Mouse (Mus musculus): ENCODE results near the gene Plekha5. TPM values are rescaled to one million over a fixed set of nuclear protein-coding genes. Genes with fewer than 3 reads are reported as not detected.

Plekha5 gene
- polyA plus RNA-seq, 1 experiment from 2014 or later, result 45.4 TPM

GRCm38 (mm10) chr6:140642655-140643054, 218.8 kb downstream of the Plekha5 start:
- Histone ChIP-seq H3K4me1 (ENCODE audit: insufficient read depth, low read length) (no peaks in the 10 kb centered on the region), H3K4me2 (replicated peaks; ENCODE audit: low read depth, low read length) (no peak overlapping the region), H3K36me3 (ENCODE audit: insufficient read depth, low read length) (peaks cover 62% of the 10 kb centered on the region), H3K27me3 (ENCODE audit: insufficient read depth, low read length) (no peaks in the 10 kb centered on the region), H3K4me3 (ENCODE audit: low read length) (no peak overlapping the region), H3K9me3 (ENCODE audit: low read length) (no peaks in the 10 kb centered on the region), H3K9ac (replicated peaks; ENCODE audit: low read length) (no peak overlapping the region), H3K27ac (ENCODE audit: low read length) (no peak overlapping the region)
- no peak for ATAC-seq (ENCODE audit: low FRiP score, low TSS enrichment)
- WGBS, result 91% methylated on average over 12 of the region's 12 CpGs

- no peaks in the 10 kb centered on the region for H3K4me1 ChIP-seq (ENCODE audit: insufficient read depth, low read length)
- H3K9ac ChIP-seq (replicated peaks; ENCODE audit: low read length), result no peak overlapping the region
- H3K4me2 ChIP-seq (replicated peaks; ENCODE audit: low read depth, low read length), result no peak overlapping the region
- no peak overlapping the region for H3K4me3 ChIP-seq (ENCODE audit: low read length)
- no peak for ATAC-seq (ENCODE audit: low FRiP score, low TSS enrichment)
- H3K27me3 ChIP-seq (ENCODE audit: insufficient read depth, low read length), result no peaks in the 10 kb centered on the region
- no peak overlapping the region for H3K27ac ChIP-seq (ENCODE audit: low read length)
- H3K9me3 ChIP-seq (ENCODE audit: low read length), result no peaks in the 10 kb centered on the region
- H3K36me3 ChIP-seq (ENCODE audit: insufficient read depth, low read length), result peaks cover 54% of the 10 kb centered on the region
These were observed 222.1 kb downstream of the Plekha5 start for GRCm38 (mm10) chr6:140645931-140646330.

Other genes with a start within 250 kb of the Plekha5 start
- gene Aebp2, start 198.6 kb downstream of the Plekha5 start, polyA plus RNA-seq (2015; fragmentation: Nextera tagmentation; extraction: Ambion mirVana), result 9.4 and 10.8 TPM in 2 replicates

Measured in kidney, embryonic 16.5 days (tissue).